Mouse (Mus musculus): ENCODE data around the gene BC024978. TPM values are rescaled to one million over a fixed set of nuclear protein-coding genes. Genes with fewer than 3 reads are reported as not detected.

BC024978 gene
- polyA plus RNA-seq, 2 experiments, result 3.6 to 12.9 TPM

- peaks cover 14% of the 10 kb centered on the region for H3K4me1 ChIP-seq (ENCODE audit: control insufficient read depth, insufficient read depth, low read length)
- DNase-seq (ENCODE audit: low spot score), result no peak
- no peaks in the 10 kb centered on the region for H3K27me3 ChIP-seq (ENCODE audit: control insufficient read depth, insufficient read depth, low read length)
- H3K9ac ChIP-seq (ENCODE audit: low read depth, low read length, severe bottlenecking), result peak overlapping the region; percentile 56
- H3K27ac ChIP-seq (replicated peaks; ENCODE audit: low read depth, low read length), result peak overlapping the region; percentile 90
- no peak for TF ChIP-seq POLR2A (IDR thresholded peaks at IDR 0.05; ENCODE audit: borderline replicate concordance, extremely low read depth, insufficient read depth, insufficient read length)
- H3K4me2 ChIP-seq (replicated peaks; ENCODE audit: low read depth, low read length, severe bottlenecking), result peak overlapping the region; percentile 58
- ATAC-seq (ENCODE audit: low FRiP score, low read depth), result no peak
- peak overlapping the region; percentile 63 for H3K4me3 ChIP-seq (replicated peaks; ENCODE audit: low read length)
- 21% methylated on average over 4 of the region's 4 CpGs for WGBS
- H3K36me3 ChIP-seq (ENCODE audit: control insufficient read depth, insufficient read depth, low read length), result peaks cover 17% of the 10 kb centered on the region
- H3K9me3 ChIP-seq (ENCODE audit: control insufficient read depth, low read length), result no peaks in the 10 kb centered on the region
Observed at GRCm38 (mm10) chr7:27177942-27178323, 17.6 kb upstream of the BC024978 start.

- H3K9ac ChIP-seq (ENCODE audit: low read depth, low read length, severe bottlenecking), result peak within 1 kb of the TSS; percentile 56
- H3K27ac ChIP-seq (replicated peaks; ENCODE audit: low read depth, low read length), result peak within 1 kb of the TSS; percentile 90
- peaks cover 13% of the 10 kb centered on the region; the same call in 1 of the 2 replicates for H3K36me3 ChIP-seq (ENCODE audit: control insufficient read depth, insufficient read depth, low read length)
- no peaks in the 10 kb centered on the region for H3K9me3 ChIP-seq (ENCODE audit: control insufficient read depth, low read length)
- DNase-seq (ENCODE audit: low spot score), result peak; percentile 99
- H3K4me3 ChIP-seq (replicated peaks; ENCODE audit: low read length), result peak within 1 kb of the TSS; percentile 63
- no peak for TF ChIP-seq POLR2A (IDR thresholded peaks at IDR 0.05; ENCODE audit: borderline replicate concordance, extremely low read depth, insufficient read depth, insufficient read length)
- peaks cover 14% of the 10 kb centered on the region for H3K4me1 ChIP-seq (ENCODE audit: control insufficient read depth, insufficient read depth, low read length)
- peak within 1 kb of the TSS; percentile 58 for H3K4me2 ChIP-seq (replicated peaks; ENCODE audit: low read depth, low read length, severe bottlenecking)
- no peaks in the 10 kb centered on the region for H3K27me3 ChIP-seq (ENCODE audit: control insufficient read depth, insufficient read depth, low read length)
- WGBS, result 0% methylated on average over 52 of the region's 53 CpGs
- peak; percentile 97 for ATAC-seq (ENCODE audit: low FRiP score, low read depth)
Observed at GRCm38 (mm10) chr7:27178324-27179216, 17.0 kb upstream of the BC024978 start, which contains the start of gene Rab4b. Rab4b (minus strand) TSS chr7:27178896.

GRCm38 (mm10) chr7:27179217-27179918 lies 16.2 kb upstream of the BC024978 start:
- DNase-seq (ENCODE audit: low spot score), result no peak
- ATAC-seq (ENCODE audit: low FRiP score, low read depth), result no peak
- H3K27ac ChIP-seq (replicated peaks; ENCODE audit: low read depth, low read length), result peak overlapping the region; percentile 90
- H3K9ac ChIP-seq (ENCODE audit: low read depth, low read length, severe bottlenecking), result peak overlapping the region; percentile 52
- TF ChIP-seq POLR2A (IDR thresholded peaks at IDR 0.05; ENCODE audit: borderline replicate concordance, extremely low read depth, insufficient read depth, insufficient read length), result no peak
- WGBS, result 42% methylated on average over 16 of the region's 16 CpGs
- H3K4me3 ChIP-seq (replicated peaks; ENCODE audit: low read length), result peak overlapping the region; percentile 63
- H3K4me2 ChIP-seq (replicated peaks; ENCODE audit: low read depth, low read length, severe bottlenecking), result peak overlapping the region; percentile 56
- no peaks in the 10 kb centered on the region for H3K27me3 ChIP-seq (ENCODE audit: control insufficient read depth, insufficient read depth, low read length)
- no peaks in the 10 kb centered on the region for H3K9me3 ChIP-seq (ENCODE audit: control insufficient read depth, low read length)
- H3K36me3 ChIP-seq (ENCODE audit: control insufficient read depth, insufficient read depth, low read length), result peaks cover 12% of the 10 kb centered on the region
- peaks cover 14% of the 10 kb centered on the region for H3K4me1 ChIP-seq (ENCODE audit: control insufficient read depth, insufficient read depth, low read length)

GRCm38 (mm10) chr7:27180036-27180435 lies 15.5 kb upstream of the BC024978 start:
- H3K9ac ChIP-seq (ENCODE audit: low read depth, low read length, severe bottlenecking), result peak overlapping the region; percentile 52

More at GRCm38 (mm10) chr7:27180036-27180435, 15.5 kb upstream of the BC024978 start:
- Histone ChIP-seq H3K4me2 (replicated peaks; ENCODE audit: low read depth, low read length, severe bottlenecking) (peak overlapping the region; percentile 56), H3K4me3 (replicated peaks; ENCODE audit: low read length) (peak overlapping the region; percentile 63), H3K36me3 (ENCODE audit: control insufficient read depth, insufficient read depth, low read length) (peaks cover 18% of the 10 kb centered on the region), H3K27ac (replicated peaks; ENCODE audit: low read depth, low read length) (peak overlapping the region; percentile 90), H3K9me3 (ENCODE audit: control insufficient read depth, low read length) (no peaks in the 10 kb centered on the region), H3K4me1 (ENCODE audit: control insufficient read depth, insufficient read depth, low read length) (peaks cover 14% of the 10 kb centered on the region), H3K27me3 (ENCODE audit: control insufficient read depth, insufficient read depth, low read length) (no peaks in the 10 kb centered on the region)
- peak; percentile 57 for DNase-seq (ENCODE audit: low spot score)
- ATAC-seq (ENCODE audit: low FRiP score, low read depth), result no peak
- 56% methylated on average over 5 of the region's 5 CpGs for WGBS
- TF ChIP-seq POLR2A (IDR thresholded peaks at IDR 0.05; ENCODE audit: borderline replicate concordance, extremely low read depth, insufficient read depth, insufficient read length), result no peak

Measured in limb, embryonic 14.5 days (tissue).